Mouse (Mus musculus) stomach, postnatal 0 days (tissue): ENCODE data around the gene Lgals3bp. TPM values are rescaled to one million over a fixed set of nuclear protein-coding genes. Genes with fewer than 3 reads are reported as not detected.

Experiments
- ATAC-seq: fragments of 200-750 bp; cut with Nextera tagmentation; 2 replicates; pipeline ENCODE4 v1.8.0; 2017; ENCODE audit not compliant: low FRiP score, low TSS enrichment
- DNase-seq: peaks from one replicate; pipeline ENCODE4 v3.0.0-alpha.2; 2016; ENCODE audit warnings: low spot score
- H3K27ac ChIP-seq: fragments of 300-500 bp; sonication (generic); replicated peaks from 2 replicates; pipeline ENCODE4 v1.5.1; 2014; ENCODE audit warnings: mild to moderate bottlenecking, control low read depth
- H3K27me3 ChIP-seq: fragments of 300-500 bp; sonication (generic); 2 replicates; pipeline ENCODE4 v1.6.1; 2014; ENCODE audit warnings: low read length; ENCODE audit not compliant: control insufficient read depth, insufficient read depth
- H3K36me3 ChIP-seq: fragments of 300-500 bp; sonication (generic); 2 replicates; pipeline ENCODE4 v1.6.1; 2014; ENCODE audit warnings: low read length, mixed read lengths; ENCODE audit not compliant: control insufficient read depth, insufficient read depth
- H3K4me1 ChIP-seq: fragments of 300-500 bp; sonication (generic); replicated peaks from 2 replicates; pipeline ENCODE4 v1.6.1; 2014; ENCODE audit warnings: antibody characterized with exemption; ENCODE audit not compliant: control insufficient read depth, insufficient read depth
- H3K4me2 ChIP-seq: fragments of 300-500 bp; sonication (generic); replicated peaks from 2 replicates; pipeline ENCODE4 v1.6.1; 2014; ENCODE audit warnings: low read depth, mild to moderate bottlenecking, control low read depth, moderate library complexity
- H3K4me3 ChIP-seq: fragments of 300-500 bp; sonication (generic); 2 replicates; pipeline ENCODE4 v1.5.1; 2014; ENCODE audit warnings: low read depth, low read length, control low read depth
- H3K9ac ChIP-seq: fragments of 300-500 bp; sonication (generic); 2 replicates; pipeline ENCODE4 v1.6.1; 2014; ENCODE audit warnings: mild to moderate bottlenecking, low read length, control low read depth, mixed read lengths
- H3K9me3 ChIP-seq: fragments of 300-500 bp; sonication (generic); 2 replicates; pipeline ENCODE4 v1.6.1; 2016; ENCODE audit warnings: low read length; ENCODE audit not compliant: control insufficient read depth
- CTCF ChIP-seq: IDR thresholded peaks from 2 replicates; pipeline ENCODE4 v1.5.1; 2016; ENCODE audit warnings: antibody characterized with exemption, low read depth, mild to moderate bottlenecking, moderate library complexity
- EP300 ChIP-seq: optimal IDR thresholded peaks from 2 replicates; pipeline ENCODE3; 2016; ENCODE audit warnings: antibody characterized with exemption
- WGBS: fragments of 180-500 bp; shearing (Covaris S2); extraction: QIAGEN DNeasy Blood & Tissue Kit; methylation state at CpG from one replicate; pipeline ENCODE4 v1.1.7; 2014; 5-methylcytosine and 5-hydroxymethylcytosine counted together
- polyA plus RNA-seq: library from polyadenylated mRNA; unstranded; fragments of >200 nt; fragmentation: Nextera tagmentation; extraction: Ambion mirVana; gene quantifications from 2 replicates; pipeline ENCODE4 v1.2.1, GENCODE M21; 2015

Gene Lgals3bp
- polyA plus RNA-seq, 1 experiment from 2014 or later, result 142 TPM

- no peak for ATAC-seq
- no peak for DNase-seq
- H3K4me2 ChIP-seq, result no peak overlapping the region
These were observed 32.2 kb downstream of the Lgals3bp start for GRCm38 (mm10) chr11:118369657-118370056.

GRCm38 (mm10) chr11:118369251-118369650 lies 32.6 kb downstream of the Lgals3bp start:
- DNase-seq (no peak), ATAC-seq (no peak)
- Histone ChIP-seq H3K4me1 (no peaks in the 10 kb centered on the region), H3K9me3 (no peaks in the 10 kb centered on the region), H3K36me3 (no peaks in the 10 kb centered on the region), H3K4me3 (no peak overlapping the region), H3K4me2 (no peak overlapping the region), H3K27me3 (no peaks in the 10 kb centered on the region), H3K9ac (no peak overlapping the region), H3K27ac (no peak overlapping the region)
- no peak for TF ChIP-seq EP300
- WGBS, result 67% methylated on average over 5 of the region's 5 CpGs

More at GRCm38 (mm10) chr11:118369657-118370056, 32.2 kb downstream of the Lgals3bp start:
- Histone ChIP-seq H3K27me3 (no peaks in the 10 kb centered on the region), H3K9me3 (no peaks in the 10 kb centered on the region), H3K36me3 (no peaks in the 10 kb centered on the region), H3K27ac (no peak overlapping the region), H3K9ac (no peak overlapping the region), H3K4me3 (no peak overlapping the region), H3K4me1 (no peaks in the 10 kb centered on the region)
- WGBS, result 68% methylated on average over 8 of the region's 8 CpGs
- TF ChIP-seq EP300, result no peak
- TF ChIP-seq CTCF, result no peak

GRCm38 (mm10) chr11:118368330-118368729 lies 33.6 kb downstream of the Lgals3bp start:
- no peak overlapping the region for H3K9ac ChIP-seq
- no peak for ATAC-seq
- H3K4me1 ChIP-seq, result peaks cover 6% of the 10 kb centered on the region
- WGBS, result 63% methylated on average over 3 of the region's 3 CpGs
- TF ChIP-seq CTCF (peak; percentile 66), EP300 (no peak)
- H3K36me3 ChIP-seq, result no peaks in the 10 kb centered on the region
- H3K27me3 ChIP-seq, result no peaks in the 10 kb centered on the region
- no peak overlapping the region for H3K4me2 ChIP-seq
- DNase-seq, result peak; percentile 41
- H3K9me3 ChIP-seq, result no peaks in the 10 kb centered on the region
- H3K4me3 ChIP-seq, result no peak overlapping the region
- H3K27ac ChIP-seq, result no peak overlapping the region

DNA sequence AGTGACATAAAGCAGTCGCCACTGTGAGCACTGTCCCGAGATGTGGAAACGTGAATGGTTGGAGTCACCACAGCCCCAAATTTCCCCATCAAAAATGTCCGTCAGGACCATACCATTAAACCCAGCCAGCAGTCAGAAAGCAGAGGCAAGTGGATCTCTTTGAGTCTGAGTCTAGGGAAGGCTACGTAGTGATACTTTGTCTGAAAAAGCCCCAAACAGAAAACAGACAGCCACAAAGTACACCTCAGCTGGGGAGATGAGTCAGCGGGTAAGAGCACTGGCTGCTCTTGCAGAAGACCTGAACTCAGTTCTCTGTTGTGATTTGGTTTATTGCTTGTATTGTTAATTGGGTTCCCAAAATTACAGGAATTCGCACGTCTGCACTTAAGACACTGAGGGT lies 35.3 kb downstream of the Lgals3bp start:
- Histone ChIP-seq H3K4me3 (no peak overlapping the region), H3K4me1 (peaks cover 15% of the 10 kb centered on the region), H3K4me2 (no peak overlapping the region), H3K36me3 (no peaks in the 10 kb centered on the region), H3K27me3 (no peaks in the 10 kb centered on the region), H3K9me3 (no peaks in the 10 kb centered on the region), H3K27ac (no peak overlapping the region), H3K9ac (no peak overlapping the region)
- TF ChIP-seq EP300 (no peak), CTCF (no peak)
- DNase-seq (no peak), ATAC-seq (no peak)
- WGBS, result 70% methylated on average over 8 of the region's 8 CpGs

- Histone ChIP-seq H3K4me2 (no peak overlapping the region), H3K27ac (peak overlapping the region; percentile 40; the same call in 1 of the 2 replicates), H3K36me3 (no peaks in the 10 kb centered on the region), H3K4me3 (no peak overlapping the region), H3K4me1 (peaks cover 15% of the 10 kb centered on the region), H3K9ac (no peak overlapping the region), H3K9me3 (no peaks in the 10 kb centered on the region), H3K27me3 (no peaks in the 10 kb centered on the region)
- DNase-seq, result no peak
- WGBS, result 38% methylated on average over 3 of the region's 3 CpGs
- ATAC-seq, result no peak
- TF ChIP-seq CTCF (no peak), EP300 (no peak)
These were observed 35.8 kb downstream of the Lgals3bp start for GRCm38 (mm10) chr11:118366108-118366507.

DNA sequence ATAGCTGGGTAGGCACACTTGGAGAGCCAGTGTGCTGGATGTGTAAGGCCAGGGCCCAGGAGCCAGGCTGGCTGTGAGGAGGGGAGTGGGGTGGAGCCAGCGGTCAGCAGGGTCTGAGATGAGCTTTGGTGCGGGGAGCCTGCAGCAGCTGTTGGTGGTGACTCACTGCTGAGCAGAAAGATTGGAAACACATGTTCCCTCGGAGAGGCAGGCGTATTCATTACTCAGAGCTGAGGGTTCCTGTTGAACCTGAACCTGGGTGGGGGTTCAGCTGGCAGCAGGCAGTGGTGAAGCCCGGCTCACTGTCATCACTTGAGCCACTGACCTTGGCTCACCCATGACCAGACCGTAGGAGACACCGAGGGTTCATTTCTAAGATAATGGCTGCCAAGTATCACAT lies 36.7 kb downstream of the Lgals3bp start:
- peaks cover 23% of the 10 kb centered on the region for H3K4me1 ChIP-seq
- WGBS, result 40% methylated on average over 7 of the region's 7 CpGs
- no peak overlapping the region for H3K4me3 ChIP-seq
- no peaks in the 10 kb centered on the region for H3K9me3 ChIP-seq
- H3K27ac ChIP-seq, result peak overlapping the region; percentile 63
- H3K36me3 ChIP-seq, result no peaks in the 10 kb centered on the region
- no peaks in the 10 kb centered on the region for H3K27me3 ChIP-seq
- no peak overlapping the region for H3K4me2 ChIP-seq
- DNase-seq, result peak; percentile 44
- no peak for TF ChIP-seq EP300
- TF ChIP-seq CTCF, result no peak
- peak; percentile 70 for ATAC-seq
- H3K9ac ChIP-seq, result no peak overlapping the region
